Mouse (Mus musculus) ES-Bruce4 (cell line): ENCODE measurements around the gene Abcc8.

Experiments
- CTCF ChIP-seq: IDR thresholded peaks from one replicate; pipeline ENCODE4 v1.8.1; 2011; ENCODE audit warnings: low read depth, low read length
- POLR2A ChIP-seq: IDR thresholded peaks from one replicate; pipeline ENCODE4 v1.8.1; 2011; ENCODE audit warnings: low read length; ENCODE audit not compliant: insufficient read depth

GRCm38 (mm10) chr7:46220591-46221129, 40.8 kb upstream of the Abcc8 start:
- TF ChIP-seq POLR2A (no peak), CTCF (no peak)
